Mouse (Mus musculus): ENCODE results near the gene Tex2. TPM values are rescaled to one million over a fixed set of nuclear protein-coding genes. Genes with fewer than 3 reads are reported as not detected.

Gene Tex2
- polyA plus RNA-seq, 2 experiments, result 8.7 to 10.8 TPM

DNA sequence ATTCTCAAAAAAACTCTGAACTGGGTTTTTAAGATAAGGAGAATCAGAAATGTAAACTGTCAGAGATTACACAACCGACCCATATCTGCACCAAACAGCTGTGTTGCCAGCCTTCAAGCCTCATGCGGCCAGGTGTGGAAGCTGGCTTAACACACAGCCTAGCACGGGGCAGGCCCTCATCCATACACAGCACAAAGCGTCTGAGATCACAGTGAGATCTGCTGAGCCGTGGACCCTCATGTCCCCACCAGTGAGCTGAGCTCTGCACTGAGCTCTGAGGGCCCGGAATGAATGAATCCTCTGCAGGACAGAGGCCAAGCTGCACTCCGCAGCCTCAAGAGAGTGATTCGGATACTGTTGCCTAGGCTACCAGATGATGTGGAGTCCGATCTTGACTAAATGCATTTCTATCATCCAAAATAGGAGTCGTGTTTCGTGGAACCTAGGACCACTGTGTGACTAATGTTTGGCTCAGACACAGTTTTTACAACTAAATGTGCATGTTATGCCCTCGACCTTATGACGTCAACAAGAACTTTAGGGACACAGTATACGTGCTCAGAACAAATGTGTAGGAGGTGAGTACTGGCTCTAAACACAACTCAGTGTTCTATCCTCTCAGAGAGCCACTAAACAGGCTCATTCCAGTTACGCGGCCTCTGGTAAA lies 98.0 kb downstream of the Tex2 start:
- no peak for TF ChIP-seq POLR2A (IDR thresholded peaks at IDR 0.05; ENCODE audit: borderline replicate concordance, extremely low read depth, insufficient read depth, insufficient read length)
- peaks cover 25% of the 10 kb centered on the region for H3K36me3 ChIP-seq (ENCODE audit: control insufficient read depth, insufficient read depth, low read length)
- H3K9me3 ChIP-seq (ENCODE audit: control insufficient read depth, low read length), result no peaks in the 10 kb centered on the region
- DNase-seq (ENCODE audit: low spot score) (peak; percentile 42), ATAC-seq (ENCODE audit: low FRiP score, low read depth) (peak; percentile 45; the same call in 1 of the 2 replicates)
- WGBS, result 58% methylated on average over 16 of the region's 16 CpGs
- H3K4me1 ChIP-seq (ENCODE audit: control insufficient read depth, insufficient read depth, low read length), result peaks cover 9% of the 10 kb centered on the region
- H3K27ac ChIP-seq (replicated peaks; ENCODE audit: low read depth, low read length), result no peak overlapping the region
- H3K9ac ChIP-seq (ENCODE audit: low read depth, low read length, severe bottlenecking), result 0 out of 2 replicates have a peak overlapping the region, but pooled peaks have one; percentile 38
- H3K4me3 ChIP-seq (replicated peaks; ENCODE audit: low read length), result no peak overlapping the region
- H3K4me2 ChIP-seq (replicated peaks; ENCODE audit: low read depth, low read length, severe bottlenecking), result no peak overlapping the region
- H3K27me3 ChIP-seq (ENCODE audit: control insufficient read depth, insufficient read depth, low read length), result no peaks in the 10 kb centered on the region

- Histone ChIP-seq H3K27ac (replicated peaks; ENCODE audit: low read depth, low read length) (no peak overlapping the region), H3K4me2 (replicated peaks; ENCODE audit: low read depth, low read length, severe bottlenecking) (no peak overlapping the region), H3K4me3 (replicated peaks; ENCODE audit: low read length) (no peak overlapping the region), H3K27me3 (ENCODE audit: control insufficient read depth, insufficient read depth, low read length) (no peaks in the 10 kb centered on the region), H3K9ac (ENCODE audit: low read depth, low read length, severe bottlenecking) (no peak overlapping the region), H3K36me3 (ENCODE audit: control insufficient read depth, insufficient read depth, low read length) (peaks cover 33% of the 10 kb centered on the region), H3K4me1 (ENCODE audit: control insufficient read depth, insufficient read depth, low read length) (peaks cover 9% of the 10 kb centered on the region), H3K9me3 (ENCODE audit: control insufficient read depth, low read length) (no peaks in the 10 kb centered on the region)
- 48% methylated on average over 5 of the region's 5 CpGs for WGBS
- TF ChIP-seq POLR2A (IDR thresholded peaks at IDR 0.05; ENCODE audit: borderline replicate concordance, extremely low read depth, insufficient read depth, insufficient read length), result no peak
- DNase-seq (ENCODE audit: low spot score) (no peak), ATAC-seq (ENCODE audit: low FRiP score, low read depth) (no peak)
Observed at GRCm38 (mm10) chr11:106514446-106514845, 98.8 kb downstream of the Tex2 start.

GRCm38 (mm10) chr11:106513166-106513565 lies 100.1 kb downstream of the Tex2 start:
- no peaks in the 10 kb centered on the region for H3K9me3 ChIP-seq (ENCODE audit: control insufficient read depth, low read length)
- H3K9ac ChIP-seq (ENCODE audit: low read depth, low read length, severe bottlenecking), result no peak overlapping the region
- peaks cover 42% of the 10 kb centered on the region for H3K36me3 ChIP-seq (ENCODE audit: control insufficient read depth, insufficient read depth, low read length)
- no peaks in the 10 kb centered on the region for H3K27me3 ChIP-seq (ENCODE audit: control insufficient read depth, insufficient read depth, low read length)
- no peak overlapping the region for H3K4me3 ChIP-seq (replicated peaks; ENCODE audit: low read length)
- TF ChIP-seq POLR2A (IDR thresholded peaks at IDR 0.05; ENCODE audit: borderline replicate concordance, extremely low read depth, insufficient read depth, insufficient read length), result no peak
- no peak overlapping the region for H3K27ac ChIP-seq (replicated peaks; ENCODE audit: low read depth, low read length)
- 40% methylated on average over 2 of the region's 2 CpGs for WGBS
- peak; percentile 58 for DNase-seq (ENCODE audit: low spot score)
- no peak overlapping the region for H3K4me2 ChIP-seq (replicated peaks; ENCODE audit: low read depth, low read length, severe bottlenecking)
- peaks cover 3% of the 10 kb centered on the region for H3K4me1 ChIP-seq (ENCODE audit: control insufficient read depth, insufficient read depth, low read length)
- no peak for ATAC-seq (ENCODE audit: low FRiP score, low read depth)

DNA sequence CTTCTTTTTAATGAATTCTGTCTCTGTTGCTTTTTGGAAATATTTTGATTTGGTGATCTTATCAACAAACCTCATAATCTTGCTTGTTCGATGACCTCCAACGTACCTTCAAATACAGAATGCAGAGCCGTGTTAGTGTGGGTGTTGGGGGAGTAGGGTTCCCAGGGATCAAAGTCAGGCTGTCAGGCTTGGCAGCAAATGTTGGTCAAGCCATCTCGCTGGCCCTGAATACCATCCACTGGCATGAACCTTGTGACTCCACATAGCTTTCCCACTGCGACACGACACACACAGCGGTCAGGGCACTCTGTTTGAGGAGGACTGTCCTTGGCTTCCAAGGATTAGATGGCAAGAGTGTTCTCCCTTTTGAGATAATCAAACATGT lies 101.2 kb downstream of the Tex2 start:
- 91% methylated on average over 7 of the region's 7 CpGs for WGBS
- Histone ChIP-seq H3K4me3 (replicated peaks; ENCODE audit: low read length) (no peak overlapping the region), H3K9me3 (ENCODE audit: control insufficient read depth, low read length) (no peaks in the 10 kb centered on the region), H3K27ac (replicated peaks; ENCODE audit: low read depth, low read length) (no peak overlapping the region), H3K9ac (ENCODE audit: low read depth, low read length, severe bottlenecking) (no peak overlapping the region), H3K36me3 (ENCODE audit: control insufficient read depth, insufficient read depth, low read length) (peaks cover 42% of the 10 kb centered on the region), H3K27me3 (ENCODE audit: control insufficient read depth, insufficient read depth, low read length) (no peaks in the 10 kb centered on the region), H3K4me2 (replicated peaks; ENCODE audit: low read depth, low read length, severe bottlenecking) (no peak overlapping the region), H3K4me1 (ENCODE audit: control insufficient read depth, insufficient read depth, low read length) (no peaks in the 10 kb centered on the region)
- no peak for ATAC-seq (ENCODE audit: low FRiP score, low read depth)
- no peak for DNase-seq (ENCODE audit: low spot score)
- no peak for TF ChIP-seq POLR2A (IDR thresholded peaks at IDR 0.05; ENCODE audit: borderline replicate concordance, extremely low read depth, insufficient read depth, insufficient read length)

DNA sequence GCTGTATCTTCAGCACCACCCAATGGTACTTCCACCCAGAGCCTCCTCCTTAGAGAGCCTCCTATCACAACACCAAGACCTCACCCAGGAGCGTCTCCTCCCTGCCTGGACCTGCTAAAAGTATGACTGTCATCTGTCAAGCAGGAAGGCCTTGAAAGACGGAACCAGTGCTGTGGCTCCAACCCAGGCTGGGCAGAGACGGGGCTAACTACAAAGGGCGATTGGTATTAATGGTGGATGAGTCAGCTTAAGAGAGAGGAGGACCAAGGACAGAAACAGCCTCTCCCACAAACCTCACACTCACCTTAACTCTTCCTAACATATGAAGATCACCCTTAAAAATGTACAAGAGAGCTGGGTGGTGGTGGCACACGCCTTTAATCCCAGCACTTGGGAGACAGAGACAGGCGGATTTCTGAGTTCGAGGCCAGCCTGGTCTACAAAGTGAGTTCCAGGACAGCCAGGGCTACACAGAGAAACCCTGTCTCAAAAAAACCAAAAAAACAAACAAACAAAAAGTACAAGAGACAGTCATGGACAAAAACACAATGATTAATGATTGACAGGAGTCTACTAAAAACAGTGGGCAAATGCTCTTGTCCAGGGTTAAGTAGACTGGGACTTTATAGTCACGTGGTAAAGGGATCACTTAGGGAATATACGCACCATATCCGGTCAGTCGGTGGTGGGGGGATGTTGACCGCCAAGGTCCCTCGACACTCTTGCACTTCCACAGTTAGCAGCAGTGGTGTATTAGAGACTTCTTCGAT lies 101.8 kb downstream of the Tex2 start:
- no peaks in the 10 kb centered on the region for H3K4me1 ChIP-seq (ENCODE audit: control insufficient read depth, insufficient read depth, low read length)
- no peak for DNase-seq (ENCODE audit: low spot score)
- no peak overlapping the region for H3K4me3 ChIP-seq (replicated peaks; ENCODE audit: low read length)
- no peak for ATAC-seq (ENCODE audit: low FRiP score, low read depth)
- H3K27ac ChIP-seq (replicated peaks; ENCODE audit: low read depth, low read length), result no peak overlapping the region
- H3K9me3 ChIP-seq (ENCODE audit: control insufficient read depth, low read length), result no peaks in the 10 kb centered on the region
- no peak for TF ChIP-seq POLR2A (IDR thresholded peaks at IDR 0.05; ENCODE audit: borderline replicate concordance, extremely low read depth, insufficient read depth, insufficient read length)
- no peak overlapping the region for H3K4me2 ChIP-seq (replicated peaks; ENCODE audit: low read depth, low read length, severe bottlenecking)
- no peaks in the 10 kb centered on the region for H3K27me3 ChIP-seq (ENCODE audit: control insufficient read depth, insufficient read depth, low read length)
- H3K9ac ChIP-seq (ENCODE audit: low read depth, low read length, severe bottlenecking), result no peak overlapping the region
- H3K36me3 ChIP-seq (ENCODE audit: control insufficient read depth, insufficient read depth, low read length), result peaks cover 39% of the 10 kb centered on the region
- 91% methylated on average over 14 of the region's 14 CpGs for WGBS
